Mouse (Mus musculus) erythroblast, embryonic 14.5 days (primary cell): ENCODE results near the gene Mras.

ENCODE experiments used
- GATA1 ChIP-seq: IDR thresholded peaks from 2 replicates; pipeline ENCODE4 v1.6.1; 2012; ENCODE audit warnings: low read length, inconsistent platforms, mixed read lengths
- TAL1 ChIP-seq: IDR thresholded peaks from 3 replicates; pipeline ENCODE4 v1.6.1; 2012; ENCODE audit warnings: low read length, inconsistent platforms, mixed read lengths

GRCm38 (mm10) chr9:99352964-99353363, 84.2 kb downstream of the Mras start:
- TF ChIP-seq GATA1 (no peak), TAL1 (no peak)
